Mouse (Mus musculus): ENCODE measurements around the gene Dnajc30.

Gene Dnajc30

DNA sequence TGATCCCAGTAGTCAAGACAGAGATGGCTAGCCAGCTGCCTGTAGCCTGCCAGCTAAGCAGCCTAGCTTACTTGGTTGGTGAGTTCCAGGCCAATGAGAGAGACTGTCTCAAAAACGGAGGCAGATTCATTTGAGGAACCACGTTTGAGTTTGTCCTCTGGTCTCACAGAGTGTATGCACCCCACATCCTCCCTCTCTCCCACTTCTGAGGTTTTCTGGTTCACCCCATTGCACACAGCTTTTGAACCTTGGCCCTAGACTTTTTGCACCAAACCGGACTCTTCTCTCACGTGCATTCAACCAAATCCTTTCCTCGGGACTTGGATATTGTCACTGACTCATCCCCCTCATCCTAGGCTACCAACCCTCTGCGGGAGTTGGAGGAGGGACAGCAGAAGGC lies 46.0 kb downstream of the Dnajc30 start:
- DNase-seq: no peak

DNA sequence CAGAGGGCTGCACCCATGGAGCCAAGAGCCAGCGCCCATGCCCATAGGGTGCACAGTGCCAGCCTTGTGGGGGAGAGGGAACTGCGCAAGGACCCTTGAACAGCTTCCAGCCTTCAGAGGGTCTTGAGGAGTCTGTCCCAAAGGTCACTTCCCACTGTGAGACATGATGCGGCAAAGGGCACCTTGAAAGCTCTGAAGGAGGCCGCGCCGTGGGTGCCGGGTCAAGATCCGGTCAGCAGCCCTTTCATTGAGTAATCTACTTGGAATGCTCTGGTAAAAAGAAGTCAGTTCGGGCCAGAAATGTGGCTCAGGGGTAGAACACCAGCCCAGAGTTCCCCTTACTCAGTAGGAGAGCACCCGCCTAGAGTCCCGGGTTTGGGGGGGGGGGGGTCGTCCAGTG lies 49.8 kb downstream of the Dnajc30 start:
- DNase-seq: no peak

DNA sequence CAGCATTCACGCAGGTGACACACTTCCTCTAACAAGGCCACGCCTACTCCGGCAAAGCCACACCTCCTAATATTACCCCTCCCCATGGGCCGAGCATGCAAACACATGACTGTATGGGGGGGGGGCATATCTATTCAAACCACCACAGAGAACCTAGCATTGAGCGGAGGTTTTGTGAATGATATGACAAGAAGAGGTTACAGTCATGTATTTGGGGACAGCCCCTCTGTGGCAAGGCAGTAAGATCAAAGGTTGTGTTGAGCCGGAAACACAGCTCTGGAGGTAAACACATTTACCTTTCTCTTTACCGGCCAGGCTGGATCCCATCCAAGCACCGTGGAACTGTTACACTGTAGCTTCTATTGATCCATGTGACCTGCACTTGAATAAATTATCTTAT lies 51.2 kb downstream of the Dnajc30 start:
- DNase-seq: no peak

Measured in kidney, postnatal 10 days (tissue).